Mouse (Mus musculus) heart, adult 2 months (tissue): ENCODE data around the gene Habp2. TPM values are rescaled to one million over a fixed set of nuclear protein-coding genes. Genes with fewer than 3 reads are reported as not detected.

Source experiments
- DNase-seq, 2 experiments: peaks; one replicate each; pipeline ENCODE4 v3.0.0; 2021
- H3K27ac ChIP-seq: fragments of 200-600 bp; 2 replicates; pipeline ENCODE4 v1.8.1; 2022
- H3K27me3 ChIP-seq: fragments of 200-500 bp; 2 replicates; pipeline ENCODE4 v1.6.1; 2012; ENCODE audit warnings: mild to moderate bottlenecking, low read length, inconsistent platforms, mixed read lengths; ENCODE audit not compliant: control insufficient read depth, insufficient read depth
- H3K36me3 ChIP-seq: fragments of 200-500 bp; 2 replicates; pipeline ENCODE4 v1.6.1; 2012; ENCODE audit warnings: low read length, inconsistent platforms; ENCODE audit not compliant: control insufficient read depth, insufficient read depth
- H3K4me1 ChIP-seq: fragments of 200-500 bp; 2 replicates; pipeline ENCODE4 v1.6.1; 2011; ENCODE audit warnings: low read length; ENCODE audit not compliant: control insufficient read depth, insufficient read depth
- H3K4me3 ChIP-seq: fragments of 200-600 bp; 2 replicates; pipeline ENCODE4 v1.8.1; 2022
- H3K79me2 ChIP-seq: fragments of 200-500 bp; replicated peaks from 2 replicates; pipeline ENCODE4 v1.6.1; 2012; ENCODE audit warnings: mild to moderate bottlenecking, inconsistent platforms, low read length, moderate library complexity, mixed read lengths; ENCODE audit not compliant: control insufficient read depth, insufficient read depth
- H3K9ac ChIP-seq: fragments of 200-500 bp; 2 replicates; pipeline ENCODE4 v1.6.1; 2012; ENCODE audit warnings: low read depth, mild to moderate bottlenecking, control low read depth, inconsistent platforms, low read length, mixed read lengths
- CTCF ChIP-seq: fragments of 200-600 bp; IDR thresholded peaks from 2 replicates; pipeline ENCODE4 v1.8.1; 2022; ENCODE audit warnings: antibody characterized with exemption, mild to moderate bottlenecking, moderate library complexity
- EP300 ChIP-seq: fragments of 200-500 bp; IDR thresholded peaks from 2 replicates; pipeline ENCODE4 v1.6.1; 2011; ENCODE audit warnings: low read depth, low read length, control low read depth; ENCODE audit not compliant: insufficient read depth
- POLR2A ChIP-seq: fragments of 200-500 bp; IDR thresholded peaks from 2 replicates; pipeline ENCODE4 v1.6.1; 2011; ENCODE audit warnings: mild to moderate bottlenecking, low read depth, low read length, control low read depth; ENCODE audit not compliant: insufficient read depth
- WGBS: fragments of 180-500 bp; shearing (Covaris S2); methylation state at CpG from one replicate; pipeline ENCODE4 v1.1.7; 2018; 5-methylcytosine and 5-hydroxymethylcytosine counted together
- intact Hi-C: fragments of 180-260 bp; cut with DNase I; formaldehyde crosslinking; loops from one replicate; pipeline ENCODE4 v1.15.1; 2025
- polyA plus RNA-seq: library from polyadenylated mRNA; depleted of rRNA; stranded (reverse); fragments of >200 nt; gene quantifications from 2 replicates; pipeline ENCODE4 v1.2.3, GENCODE M21; 2012
- total RNA-seq, 2 experiments: library from RNA; stranded (reverse); gene quantifications; 2 replicates each; pipeline ENCODE4 v1.2.3; 2021

The Habp2 gene
- total and polyA plus RNA-seq, 3 experiments: not detected

GRCm38 (mm10) chr19:56288436-56288835 is 1.5 kb downstream of the Habp2 start:
- Histone ChIP-seq H3K27me3 (no peaks in the 10 kb centered on the region), H3K4me3 (no peak overlapping the region), H3K4me1 (no peaks in the 10 kb centered on the region), H3K27ac (no peak overlapping the region), H3K9ac (no peak overlapping the region), H3K36me3 (no peaks in the 10 kb centered on the region), H3K79me2 (no peaks in the 10 kb centered on the region)
- intact Hi-C loops: no loop called here
- WGBS: 80% methylated on average over 4 of the region's 4 CpGs
- TF ChIP-seq CTCF (no peak), POLR2A (no peak), EP300 (no peak)
- DNase-seq: no peak

- H3K4me1 ChIP-seq: no peaks in the 10 kb centered on the region
- intact Hi-C loops: no loop called here
- DNase-seq: no peak
- H3K27ac ChIP-seq: no peak overlapping the region
- no peak for TF ChIP-seq POLR2A
- TF ChIP-seq EP300: no peak
- TF ChIP-seq CTCF: no peak
- H3K79me2 ChIP-seq: no peaks in the 10 kb centered on the region
- WGBS: 84% methylated on average over 8 of the region's 8 CpGs
- no peaks in the 10 kb centered on the region for H3K36me3 ChIP-seq
- no peaks in the 10 kb centered on the region for H3K27me3 ChIP-seq
- no peak overlapping the region for H3K9ac ChIP-seq
- H3K4me3 ChIP-seq: no peak overlapping the region
Measured at GRCm38 (mm10) chr19:56289642-56290041, 2.7 kb downstream of the Habp2 start.

- intact Hi-C loops: no loop called here
- Histone ChIP-seq H3K27me3 (no peaks in the 10 kb centered on the region), H3K9ac (no peak overlapping the region), H3K27ac (no peak overlapping the region), H3K79me2 (no peaks in the 10 kb centered on the region), H3K36me3 (no peaks in the 10 kb centered on the region), H3K4me1 (no peaks in the 10 kb centered on the region), H3K4me3 (no peak overlapping the region)
- WGBS: 25% methylated on average over 6 of the region's 6 CpGs
- TF ChIP-seq CTCF: no peak
- no peak for TF ChIP-seq EP300
- no peak for TF ChIP-seq POLR2A
- DNase-seq: peak in 1 of 2 experiments; percentile 19
Measured at GRCm38 (mm10) chr19:56291898-56292297, 5.0 kb downstream of the Habp2 start.

- no peak overlapping the region for H3K27ac ChIP-seq
- TF ChIP-seq POLR2A (no peak), CTCF (peak; percentile 37)
- H3K36me3 ChIP-seq: no peaks in the 10 kb centered on the region
- no peak for DNase-seq
- H3K9ac ChIP-seq: no peak overlapping the region
- intact Hi-C loops: no loop called here
- H3K4me3 ChIP-seq: no peak overlapping the region
- H3K4me1 ChIP-seq: no peaks in the 10 kb centered on the region
- no peaks in the 10 kb centered on the region for H3K79me2 ChIP-seq
- 61% methylated on average over 9 of the region's 9 CpGs for WGBS
- no peaks in the 10 kb centered on the region for H3K27me3 ChIP-seq
Measured at GRCm38 (mm10) chr19:56292335-56292734, 5.4 kb downstream of the Habp2 start.

- intact Hi-C loops: loop anchor here (2.0 kb wide), 1 partner anchor 40 kb away; no protein-coding TSS in a partner anchor
- H3K79me2 ChIP-seq: no peaks in the 10 kb centered on the region
- no peak for TF ChIP-seq EP300
- TF ChIP-seq POLR2A: no peak
- peak; percentile 77 for TF ChIP-seq CTCF
- H3K27me3 ChIP-seq: no peaks in the 10 kb centered on the region
- DNase-seq: peak; percentile 61 to 76
- H3K4me1 ChIP-seq: no peaks in the 10 kb centered on the region
- H3K27ac ChIP-seq: no peak overlapping the region
- H3K9ac ChIP-seq: no peak overlapping the region
- H3K4me3 ChIP-seq: no peak overlapping the region
- H3K36me3 ChIP-seq: no peaks in the 10 kb centered on the region
- WGBS: 42% methylated on average over 7 of the region's 7 CpGs
Measured at GRCm38 (mm10) chr19:56294654-56295399, 7.9 kb downstream of the Habp2 start.

- TF ChIP-seq POLR2A (no peak), EP300 (no peak), CTCF (no peak)
- no peaks in the 10 kb centered on the region for H3K79me2 ChIP-seq
- intact Hi-C loops: no loop called here
- DNase-seq: no peak
- H3K9ac ChIP-seq: no peak overlapping the region
- no peak overlapping the region for H3K27ac ChIP-seq
- no peak overlapping the region for H3K4me3 ChIP-seq
- peaks cover 2% of the 10 kb centered on the region for H3K4me1 ChIP-seq
- 69% methylated on average over 9 of the region's 9 CpGs for WGBS
- H3K27me3 ChIP-seq: no peaks in the 10 kb centered on the region
- H3K36me3 ChIP-seq: no peaks in the 10 kb centered on the region
Measured at GRCm38 (mm10) chr19:56296668-56297067, 9.7 kb downstream of the Habp2 start.
